In genomic region chr7:70505671-70506181, GRCm38 (mm10) we compare ENCODE assay signal across 9 mouse cellular contexts.
DNase-seq lines count a peak whose midpoint lies in the region; ATAC-seq and TF ChIP-seq lines count a peak whose summit lies in the region.
"Had no signal": no experiment of that assay in that cellular context is flagged by ENCODE, and none has a peak within 500 bp of the region (broad histone marks: within the 10 kb centered on the region; RNA-seq: fewer than 3 reads in every experiment).

No protein-coding gene starts in this region.

- DNase-seq in lung, embryonic 14.5 days: peak; percentile 66
- no peak for DNase-seq in lung, adult 2 months
- peak; percentile 12 for DNase-seq in heart, postnatal 4 days
- DNase-seq in stomach, postnatal 0 days (ENCODE audit: low spot score): peak; percentile 29
- DNase-seq in thymus, postnatal 4 days: no peak
- no peak for DNase-seq in right cerebral cortex, postnatal 36 days (ENCODE audit: low spot score in 2 of 2)
- DNase-seq: spleen, adult 18-20 months had no signal

- TF ChIP-seq POLR2A in lung, adult 2 months (IDR thresholded peaks at IDR 0.05; ENCODE audit: borderline replicate concordance, extremely low read depth, low read depth, low read length): no peak

- no peaks in the 10 kb centered on the region for H3K36me3 ChIP-seq in lung, embryonic 14.5 days (ENCODE audit: insufficient read depth)
- H3K36me3 ChIP-seq in limb, embryonic 12.5 days: no peaks in the 10 kb centered on the region
- H3K36me3 ChIP-seq in stomach, postnatal 0 days (ENCODE audit: control insufficient read depth, insufficient read depth, low read length): no peaks in the 10 kb centered on the region

- H3K27ac ChIP-seq in lung, embryonic 14.5 days (ENCODE audit: low read depth): peak overlapping the region; percentile 47
- H3K27ac ChIP-seq in limb, embryonic 12.5 days: no peak overlapping the region
- no peak overlapping the region for H3K27ac ChIP-seq in stomach, postnatal 0 days (replicated peaks)

- WGBS in lung, embryonic 14.5 days: 7% methylated on average over 7 of the region's 7 CpGs
- 28% methylated on average over 7 of the region's 7 CpGs for WGBS in lung, adult 2 months
- 5% methylated on average over 7 of the region's 7 CpGs for WGBS in limb, embryonic 12.5 days
- WGBS in stomach, postnatal 0 days: 12% methylated on average over 7 of the region's 7 CpGs

- no peak for TF ChIP-seq EP300 in stomach, postnatal 0 days (optimal IDR thresholded peaks at IDR 0.05)

- H3K9me3 ChIP-seq in lung, embryonic 14.5 days (ENCODE audit: low read depth, low read length): no peaks in the 10 kb centered on the region
- no peaks in the 10 kb centered on the region for H3K9me3 ChIP-seq in limb, embryonic 12.5 days
- H3K9me3 ChIP-seq in stomach, postnatal 0 days (ENCODE audit: control insufficient read depth, low read length): no peaks in the 10 kb centered on the region

- H3K4me3 ChIP-seq in lung, embryonic 14.5 days (ENCODE audit: low read depth, low read length): no peak overlapping the region
- H3K4me3 ChIP-seq in lung, adult 2 months (replicated peaks; ENCODE audit: extremely low read depth, low read depth, low read length): no peak overlapping the region
- no peak overlapping the region for H3K4me3 ChIP-seq in limb, embryonic 12.5 days (replicated peaks)
- H3K4me3 ChIP-seq in stomach, postnatal 0 days (ENCODE audit: low read depth, low read length): no peak overlapping the region

- H3K4me1 ChIP-seq in lung, embryonic 14.5 days (ENCODE audit: insufficient read depth): peaks cover 15% of the 10 kb centered on the region
- no peaks in the 10 kb centered on the region for H3K4me1 ChIP-seq in lung, adult 2 months (ENCODE audit: control insufficient read depth, insufficient read depth, low read length)
- peaks cover 14% of the 10 kb centered on the region for H3K4me1 ChIP-seq in limb, embryonic 12.5 days (replicated peaks)
- no peaks in the 10 kb centered on the region for H3K4me1 ChIP-seq in stomach, postnatal 0 days (replicated peaks; ENCODE audit: control insufficient read depth, insufficient read depth)

- peak; percentile 88 for ATAC-seq in lung, embryonic 14.5 days (ENCODE audit: insufficient read depth)
- no peak for ATAC-seq in limb, embryonic 12.5 days (ENCODE audit: insufficient number of reproducible peaks, insufficient read depth, low FRiP score, low TSS enrichment, low read depth)
- peak; percentile 60; the same call in 1 of the 2 replicates for ATAC-seq in stomach, postnatal 0 days (ENCODE audit: low FRiP score, low TSS enrichment)
- ATAC-seq in monocyte, adult 5-6 weeks (replicated peaks; ENCODE audit: insufficient number of reproducible peaks, low FRiP score, low TSS enrichment, poor library complexity, severe bottlenecking): no peak

- H3K27me3 ChIP-seq in lung, embryonic 14.5 days (ENCODE audit: insufficient read depth, low read length): no peaks in the 10 kb centered on the region
- H3K27me3 ChIP-seq in limb, embryonic 12.5 days: peaks cover 6% of the 10 kb centered on the region; the same call in 1 of the 2 replicates
- no peaks in the 10 kb centered on the region for H3K27me3 ChIP-seq in stomach, postnatal 0 days (ENCODE audit: control insufficient read depth, insufficient read depth, low read length)

- no peak for TF ChIP-seq CTCF in lung, embryonic 14.5 days (IDR thresholded peaks at IDR 0.05; ENCODE audit: low read depth)
- no peak for TF ChIP-seq CTCF in lung, adult 2 months (IDR thresholded peaks at IDR 0.05; ENCODE audit: insufficient read depth, low read length)
- TF ChIP-seq CTCF in stomach, postnatal 0 days (IDR thresholded peaks at IDR 0.05; ENCODE audit: low read depth): no peak

- no peak overlapping the region for H3K4me2 ChIP-seq in lung, embryonic 14.5 days
- no peak overlapping the region for H3K4me2 ChIP-seq in limb, embryonic 12.5 days
- H3K4me2 ChIP-seq in stomach, postnatal 0 days (replicated peaks; ENCODE audit: low read depth): no peak overlapping the region

- H3K9ac ChIP-seq in lung, embryonic 14.5 days: no peak overlapping the region
- H3K9ac ChIP-seq in limb, embryonic 12.5 days (replicated peaks): 0 out of 2 replicates have a peak overlapping the region, but pooled peaks have one; percentile 18
- no peak overlapping the region for H3K9ac ChIP-seq in stomach, postnatal 0 days (ENCODE audit: low read length)

Comparison
In these comparisons a context has a peak if more than half of its experiments do, and no peak if none do; other contexts are left out.
1. DNase-seq: peak in lung, embryonic 14.5 days (single experiment), heart, postnatal 4 days (single experiment) and stomach, postnatal 0 days (single experiment); none in lung, adult 2 months (single experiment), thymus, postnatal 4 days (single experiment) and right cerebral cortex, postnatal 36 days (0 of 2).
2. ATAC-seq: peak in lung, embryonic 14.5 days (single experiment) and stomach, postnatal 0 days (single experiment); none in limb, embryonic 12.5 days (single experiment) and monocyte, adult 5-6 weeks (single experiment).